Mouse (Mus musculus): ENCODE results near the gene Dtx1. TPM values are rescaled to one million over a fixed set of nuclear protein-coding genes. Genes with fewer than 3 reads are reported as not detected.

The Dtx1 gene
- polyA plus RNA-seq, 1 experiment from 2014 or later, result 0.23 TPM

GRCm38 (mm10) chr5:120634131-120634530, 77.6 kb downstream of the Dtx1 start, which contains the start of gene Cfap73:
Gene Cfap73, minus strand, starts transcription at chr5:120634235.
- no peak within 1 kb of the TSS for H3K9ac ChIP-seq (replicated peaks)
- 0 out of 2 replicates have a peak, but pooled peaks cover 5% of the 10 kb centered on the region for H3K27me3 ChIP-seq (ENCODE audit: insufficient read depth, low read length)
- H3K4me3 ChIP-seq (ENCODE audit: low read depth, low read length), result no peak within 1 kb of the TSS
- ATAC-seq (no peak), DNase-seq (no peak)
- no peak within 1 kb of the TSS for H3K27ac ChIP-seq (ENCODE audit: low read depth)
- no peak for TF ChIP-seq CTCF (IDR thresholded peaks at IDR 0.05; ENCODE audit: low read depth)
- no peak for TF ChIP-seq EP300 (IDR thresholded peaks at IDR 0.05; ENCODE audit: low read depth)
- 45% methylated on average over 9 of the region's 9 CpGs for WGBS (ENCODE audit: insufficient replicate concordance)
- H3K4me2 ChIP-seq (ENCODE audit: low read depth, low read length), result no peak within 1 kb of the TSS
- peaks cover 3% of the 10 kb centered on the region; the same call in 1 of the 2 replicates for H3K9me3 ChIP-seq (ENCODE audit: low read length)
- no peaks in the 10 kb centered on the region for H3K36me3 ChIP-seq (replicated peaks; ENCODE audit: insufficient read depth, low read length)
- H3K4me1 ChIP-seq (ENCODE audit: insufficient read depth), result no peaks in the 10 kb centered on the region

DNA sequence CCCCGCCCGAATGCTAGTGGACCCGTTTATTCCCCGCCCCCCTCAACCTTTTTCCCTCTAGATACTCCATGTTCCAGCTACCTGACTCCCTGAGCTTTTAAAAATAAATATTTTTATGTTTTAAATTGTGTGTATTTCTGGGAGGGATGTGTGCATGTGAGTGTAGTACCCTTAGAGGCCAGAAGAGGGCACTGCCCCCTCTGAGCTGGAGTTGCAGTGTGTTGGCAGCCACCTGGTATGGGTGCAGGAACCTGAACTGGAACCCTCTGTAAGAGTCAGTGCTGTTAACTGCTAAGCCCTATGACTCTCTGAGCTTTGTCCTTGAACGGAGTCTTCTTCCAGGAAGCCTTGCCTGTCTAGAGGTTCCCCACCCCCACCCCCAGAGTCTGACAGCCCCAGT, 79.8 kb downstream of the Dtx1 start:
- Histone ChIP-seq H3K9me3 (ENCODE audit: low read length) (peaks cover 3% of the 10 kb centered on the region; the same call in 1 of the 2 replicates), H3K27ac (ENCODE audit: low read depth) (no peak overlapping the region), H3K9ac (replicated peaks) (no peak overlapping the region), H3K4me3 (ENCODE audit: low read depth, low read length) (no peak overlapping the region), H3K4me1 (ENCODE audit: insufficient read depth) (no peaks in the 10 kb centered on the region), H3K36me3 (replicated peaks; ENCODE audit: insufficient read depth, low read length) (peaks cover 11% of the 10 kb centered on the region), H3K27me3 (ENCODE audit: insufficient read depth, low read length) (0 out of 2 replicates have a peak, but pooled peaks cover 5% of the 10 kb centered on the region), H3K4me2 (ENCODE audit: low read depth, low read length) (no peak overlapping the region)
- TF ChIP-seq CTCF (IDR thresholded peaks at IDR 0.05; ENCODE audit: low read depth) (peak; percentile 27), EP300 (IDR thresholded peaks at IDR 0.05; ENCODE audit: low read depth) (no peak)
- ATAC-seq (no peak), DNase-seq (no peak)
- WGBS (ENCODE audit: insufficient replicate concordance), result 90% methylated on average over 5 of the region's 5 CpGs

DNA sequence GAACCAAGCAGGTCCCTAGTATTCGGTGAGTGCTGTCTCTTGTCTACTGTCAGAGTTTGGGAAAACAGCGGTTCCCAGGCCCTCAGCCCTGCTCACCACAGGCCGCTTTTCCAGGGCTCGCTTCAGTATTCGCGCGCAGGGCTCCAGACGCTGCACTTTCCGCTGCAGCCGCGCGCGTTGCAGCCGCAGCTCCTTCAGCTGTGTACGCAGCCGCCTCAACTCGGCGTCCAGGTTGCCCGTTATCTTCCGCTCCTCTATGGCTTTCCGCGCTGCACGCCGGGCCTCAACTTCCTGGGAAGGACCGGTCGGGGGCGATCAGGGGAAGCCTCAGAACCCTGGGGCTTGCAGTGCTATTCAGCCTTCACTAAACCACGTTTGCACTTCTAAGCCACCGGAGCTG, 80.6 kb downstream of the Dtx1 start:
- no peak overlapping the region for H3K4me2 ChIP-seq (ENCODE audit: low read depth, low read length)
- 9% methylated on average over 29 of the region's 29 CpGs for WGBS (ENCODE audit: insufficient replicate concordance)
- 0 out of 2 replicates have a peak, but pooled peaks cover 5% of the 10 kb centered on the region for H3K27me3 ChIP-seq (ENCODE audit: insufficient read depth, low read length)
- no peak for TF ChIP-seq EP300 (IDR thresholded peaks at IDR 0.05; ENCODE audit: low read depth)
- TF ChIP-seq CTCF (IDR thresholded peaks at IDR 0.05; ENCODE audit: low read depth), result no peak
- peaks cover 15% of the 10 kb centered on the region for H3K36me3 ChIP-seq (replicated peaks; ENCODE audit: insufficient read depth, low read length)
- no peak overlapping the region for H3K4me3 ChIP-seq (ENCODE audit: low read depth, low read length)
- ATAC-seq (no peak), DNase-seq (no peak)
- no peak overlapping the region for H3K9ac ChIP-seq (replicated peaks)
- peaks cover 3% of the 10 kb centered on the region; the same call in 1 of the 2 replicates for H3K9me3 ChIP-seq (ENCODE audit: low read length)
- H3K27ac ChIP-seq (ENCODE audit: low read depth), result no peak overlapping the region
- H3K4me1 ChIP-seq (ENCODE audit: insufficient read depth), result no peaks in the 10 kb centered on the region

Other genes starting within 250 kb of the Dtx1 start
- 21.0 and 24.5 TPM in 2 replicates for gene Sdsl, start 239.1 kb downstream of the Dtx1 start, polyA plus RNA-seq (2015; fragmentation: Nextera tagmentation; extraction: Ambion mirVana)
- gene Sds, start 235.4 kb downstream of the Dtx1 start, polyA plus RNA-seq (2015; fragmentation: Nextera tagmentation; extraction: Ambion mirVana), result 32.4 and 32.5 TPM in 2 replicates
- gene Plbd2, start 208.3 kb downstream of the Dtx1 start, polyA plus RNA-seq (2015; fragmentation: Nextera tagmentation; extraction: Ambion mirVana), result 53.6 and 54.1 TPM in 2 replicates
- 15.3 and 17.1 TPM in 2 replicates for gene Slc8b1, start 200.8 kb downstream of the Dtx1 start, polyA plus RNA-seq (2015; fragmentation: Nextera tagmentation; extraction: Ambion mirVana)
- gene Tpcn1, start 123.3 kb downstream of the Dtx1 start, polyA plus RNA-seq (2015; fragmentation: Nextera tagmentation; extraction: Ambion mirVana), result 16.3 and 18.6 TPM in 2 replicates
- gene Iqcd, start 122.9 kb downstream of the Dtx1 start, polyA plus RNA-seq (2015; fragmentation: Nextera tagmentation; extraction: Ambion mirVana), result 0.75 and 0.84 TPM in 2 replicates
- gene Rita1, start 99.3 kb downstream of the Dtx1 start, polyA plus RNA-seq (2015; fragmentation: Nextera tagmentation; extraction: Ambion mirVana), result 3.1 and 3.4 TPM in 2 replicates
- gene Ddx54, start 99.2 kb downstream of the Dtx1 start, polyA plus RNA-seq (2015; fragmentation: Nextera tagmentation; extraction: Ambion mirVana), result 14.0 and 15.1 TPM in 2 replicates
- gene Cfap73, start 77.7 kb downstream of the Dtx1 start, polyA plus RNA-seq (2015; fragmentation: Nextera tagmentation; extraction: Ambion mirVana), result not detected in 2 replicates
- gene Rasal1, start 63.1 kb downstream of the Dtx1 start, polyA plus RNA-seq (2015; fragmentation: Nextera tagmentation; extraction: Ambion mirVana), result 0.20 and 0.36 TPM in 2 replicates
- gene Oas2, start 37.9 kb upstream of the Dtx1 start, polyA plus RNA-seq (2015; fragmentation: Nextera tagmentation; extraction: Ambion mirVana), result 0.83 and 1.1 TPM in 2 replicates
- 1.8 and 2.1 TPM in 2 replicates for gene Oas3, start 65.7 kb upstream of the Dtx1 start, polyA plus RNA-seq (2015; fragmentation: Nextera tagmentation; extraction: Ambion mirVana)
- gene Oas1e, start 83.6 kb upstream of the Dtx1 start, polyA plus RNA-seq (2015; fragmentation: Nextera tagmentation; extraction: Ambion mirVana), result 0.15 and 0.20 TPM in 2 replicates
- 0.58 and 0.60 TPM in 2 replicates for gene Oas1c, start 100.6 kb upstream of the Dtx1 start, polyA plus RNA-seq (2015; fragmentation: Nextera tagmentation; extraction: Ambion mirVana)
- gene Oas1f, start 135.4 kb upstream of the Dtx1 start, polyA plus RNA-seq (2015; fragmentation: Nextera tagmentation; extraction: Ambion mirVana), result not detected in 2 replicates
- not detected in 2 replicates for gene Oas1h, start 149.5 kb upstream of the Dtx1 start, polyA plus RNA-seq (2015; fragmentation: Nextera tagmentation; extraction: Ambion mirVana)
- 2.5 and 2.9 TPM in 2 replicates for gene Oas1g, start 175.7 kb upstream of the Dtx1 start, polyA plus RNA-seq (2015; fragmentation: Nextera tagmentation; extraction: Ambion mirVana)
- gene Oas1a, start 195.6 kb upstream of the Dtx1 start, polyA plus RNA-seq (2015; fragmentation: Nextera tagmentation; extraction: Ambion mirVana), result 5.8 and 6.9 TPM in 2 replicates
- gene Oas1d, start 202.6 kb upstream of the Dtx1 start, polyA plus RNA-seq (2015; fragmentation: Nextera tagmentation; extraction: Ambion mirVana), result not detected in 2 replicates